Mouse (Mus musculus) adrenal gland, postnatal 14 days (tissue): ENCODE results near the gene Irf5. TPM values are rescaled to one million over a fixed set of nuclear protein-coding genes. Genes with fewer than 3 reads are reported as not detected.
"Not testable (repeated sequence)": the region's sequence is repeated elsewhere in the genome, so short reads cannot be mapped to it uniquely, and the experiment has no call there.

Source experiments
- DNase-seq: peaks from one replicate; pipeline ENCODE4 v3.0.0; 2021; ENCODE audit warnings: mixed read lengths
- total RNA-seq: library from RNA; stranded (reverse); gene quantifications from 2 replicates; pipeline ENCODE4 v1.2.3, GENCODE M21; 2021

Irf5 gene
- total RNA-seq, 1 experiment from 2014 or later = 3.0 TPM

DNA sequence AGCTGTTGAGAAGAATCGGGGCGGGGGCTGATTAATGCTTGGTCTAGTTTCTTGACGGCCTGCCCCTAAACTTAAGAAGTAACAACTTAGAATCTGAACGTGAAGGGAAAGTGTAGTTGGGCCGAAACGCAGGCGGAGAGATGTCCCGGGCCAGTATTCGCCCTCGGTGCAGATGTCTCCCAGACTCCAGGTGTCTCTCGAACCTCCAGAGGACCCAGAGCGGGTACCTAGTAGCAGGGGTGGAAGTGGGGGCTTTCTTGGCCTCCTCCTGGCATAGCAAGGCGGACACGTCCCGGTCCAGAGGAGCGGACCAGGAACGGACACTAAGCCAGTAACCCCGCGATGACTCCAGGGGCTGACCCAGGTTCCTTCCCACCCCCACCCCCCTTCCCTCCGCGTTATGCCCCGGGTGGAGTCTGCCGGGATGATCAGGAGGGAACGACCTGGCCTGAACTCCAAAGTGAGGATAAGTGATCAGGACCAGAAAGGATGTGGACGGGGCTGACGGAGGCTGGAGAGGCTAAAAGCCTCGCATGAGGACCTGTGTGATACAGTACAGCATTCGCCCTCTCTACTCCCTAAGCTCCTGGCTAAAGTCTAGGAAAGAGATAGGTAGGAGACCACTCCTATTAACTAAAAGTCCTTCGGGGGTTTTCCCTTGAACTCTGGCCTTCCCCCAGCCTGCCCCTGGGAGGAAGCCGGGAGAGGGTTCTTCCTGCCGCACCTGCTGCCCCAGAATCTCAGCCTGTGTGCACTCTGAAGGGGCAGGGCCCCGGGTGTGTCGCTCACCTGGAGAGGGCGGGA lies 1.1 kb downstream of the Irf5 start:
- DNase-seq = no peak

- no peak for DNase-seq
These were observed 1.7 kb downstream of the Irf5 start for GRCm38 (mm10) chr6:29528165-29528505.

DNA sequence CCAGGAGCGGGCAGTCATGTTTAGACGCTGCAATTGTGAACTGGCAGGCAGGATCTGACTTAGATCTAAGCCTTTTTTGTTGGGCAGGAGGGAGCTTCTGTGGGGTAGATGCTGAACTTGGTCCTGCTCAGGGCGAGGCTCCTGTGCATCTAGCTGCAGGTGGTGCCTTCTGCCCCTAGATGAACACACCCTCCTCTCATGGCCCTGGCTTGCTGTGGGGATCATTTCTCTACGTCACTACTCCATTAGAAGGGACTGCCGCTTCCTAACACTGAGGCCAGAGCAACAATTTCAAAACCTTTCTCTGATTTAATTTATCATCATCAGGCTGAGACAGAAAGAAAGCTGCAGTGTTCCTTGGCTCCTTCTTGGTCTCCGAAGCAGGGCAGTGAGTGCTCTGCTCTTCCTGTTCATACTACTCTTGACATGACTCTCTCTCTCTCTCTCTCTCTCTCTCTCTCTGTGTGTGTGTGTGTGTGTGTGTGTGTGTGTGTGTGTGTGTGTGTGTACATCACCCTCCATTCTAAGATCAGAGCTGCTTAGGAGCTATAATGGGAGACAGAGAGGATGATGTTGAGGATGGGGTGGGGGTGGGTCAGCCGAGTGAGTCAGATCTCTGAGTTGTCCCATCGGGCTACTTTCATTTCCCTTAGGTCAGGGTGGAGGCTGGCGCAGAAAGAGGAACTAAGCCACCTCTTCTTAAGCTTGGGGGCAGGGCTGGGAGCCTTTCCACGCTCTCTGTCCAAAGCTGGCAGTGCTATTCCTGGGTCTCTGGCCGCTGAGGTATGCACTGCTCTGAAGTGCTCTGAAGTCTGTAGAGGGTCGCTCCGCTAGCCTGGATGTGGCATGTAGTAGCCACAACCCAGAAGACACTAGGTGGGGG lies 2.4 kb downstream of the Irf5 start:
- peak; percentile 41 for DNase-seq

DNA sequence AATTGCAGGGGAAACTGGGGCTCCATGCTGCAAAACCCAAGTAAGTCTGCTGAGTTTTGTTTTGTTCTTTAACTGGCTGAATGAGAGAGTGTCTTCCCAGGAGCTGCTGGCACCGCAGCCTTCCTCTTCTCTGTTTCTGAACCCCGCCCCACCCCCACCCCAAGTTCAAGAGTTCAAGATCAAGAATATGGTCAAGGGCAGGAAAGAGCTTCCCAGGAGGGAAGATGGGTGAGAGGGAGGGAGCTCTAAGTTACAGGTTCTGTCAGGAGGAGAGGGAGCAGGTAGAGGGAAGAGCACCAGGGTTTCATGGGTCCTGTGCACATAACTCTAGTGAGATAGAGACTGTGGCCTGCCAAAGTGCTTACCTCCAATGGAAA lies 3.0 kb downstream of the Irf5 start:
- DNase-seq = no peak

DNA sequence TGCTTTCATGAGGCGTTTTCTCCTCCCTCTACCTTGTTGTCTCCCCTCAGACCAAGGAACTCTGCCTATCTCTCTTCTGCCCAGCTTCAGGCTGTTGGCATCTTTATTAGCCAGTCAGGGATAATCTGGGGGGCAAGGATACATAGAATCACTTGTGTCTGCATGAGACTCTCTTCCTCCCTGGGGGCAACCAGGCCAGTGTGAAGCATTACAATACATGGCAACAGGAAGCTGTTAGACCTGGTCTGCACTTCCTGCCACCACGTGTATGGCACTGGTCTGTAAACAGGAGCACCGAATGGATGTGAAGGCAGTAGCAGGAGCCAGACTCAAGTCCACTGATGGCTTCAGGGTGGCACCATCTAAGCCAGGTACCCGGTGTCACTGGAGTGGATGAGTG lies 3.6 kb downstream of the Irf5 start:
- DNase-seq = no peak

GRCm38 (mm10) chr6:29535316-29535715 lies 8.9 kb downstream of the Irf5 start:
- peak; percentile 67 for DNase-seq

DNA sequence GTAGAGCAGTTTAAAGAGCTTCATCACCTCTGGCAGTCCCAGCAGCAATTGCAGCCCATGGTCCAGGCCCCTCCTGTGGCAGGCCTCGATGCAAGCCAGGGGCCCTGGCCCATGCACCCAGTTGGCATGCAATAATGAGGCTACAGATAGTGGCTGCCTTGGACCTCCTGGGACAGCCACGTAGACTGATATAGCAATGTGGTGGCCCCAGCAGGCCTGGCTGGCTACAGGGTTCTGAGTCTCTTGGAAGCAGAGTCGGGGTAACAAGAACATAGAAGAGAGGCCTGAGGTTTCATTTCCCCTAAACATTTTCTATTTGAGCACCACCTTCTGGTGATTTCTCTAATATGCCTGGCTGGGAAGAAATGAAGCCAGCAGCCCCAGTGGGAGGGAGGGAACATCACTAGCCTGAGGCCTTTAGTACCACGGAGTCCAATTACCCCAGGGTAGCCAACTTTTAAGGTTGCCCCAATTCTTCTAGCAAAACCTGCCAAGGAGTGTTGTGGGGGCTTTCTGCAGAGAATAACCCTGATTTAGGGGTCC lies 10.3 kb downstream of the Irf5 start:
- no peak for DNase-seq

DNA sequence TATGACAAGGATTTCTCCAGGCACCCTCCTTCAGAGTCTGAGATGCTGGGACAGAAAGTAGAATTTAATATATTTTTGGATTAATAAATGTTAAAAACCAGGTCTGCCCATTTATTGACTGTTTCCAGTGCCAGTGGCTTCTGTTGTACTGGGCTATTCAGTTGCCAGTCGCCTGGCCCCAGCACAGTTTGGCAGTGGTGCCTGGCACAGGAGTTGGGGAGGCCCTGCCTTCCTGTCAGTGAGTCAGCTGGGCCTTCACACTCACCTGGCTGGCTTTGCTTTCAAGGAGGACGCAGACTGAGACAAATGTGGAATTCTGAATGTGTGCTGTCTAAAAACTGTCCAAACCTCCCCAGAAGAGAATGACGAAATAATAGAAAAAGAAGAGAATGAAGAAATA lies 10.8 kb downstream of the Irf5 start:
- DNase-seq = no peak

GRCm38 (mm10) chr6:29539502-29539901 lies 13.1 kb downstream of the Irf5 start:
- no peak for DNase-seq

DNA sequence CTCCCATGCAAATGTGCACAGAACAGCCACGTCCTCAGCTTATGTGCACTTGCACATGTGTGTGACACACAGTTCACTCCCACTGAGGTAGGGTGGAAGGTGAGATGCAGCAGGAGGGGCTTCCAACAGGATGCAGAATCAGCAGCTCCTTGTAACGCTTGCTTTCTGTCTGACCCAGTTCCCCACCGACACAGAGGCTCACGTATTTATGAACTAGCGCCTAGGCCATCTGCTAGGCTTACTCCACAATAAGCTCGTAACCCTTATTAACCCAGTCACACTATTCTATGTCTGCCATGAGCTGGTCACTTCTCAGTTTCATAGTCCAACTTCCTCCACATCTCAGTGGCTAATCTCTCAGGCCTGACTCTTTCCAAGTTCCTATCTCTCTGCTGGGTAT lies 13.8 kb downstream of the Irf5 start:
- no peak for DNase-seq

DNA sequence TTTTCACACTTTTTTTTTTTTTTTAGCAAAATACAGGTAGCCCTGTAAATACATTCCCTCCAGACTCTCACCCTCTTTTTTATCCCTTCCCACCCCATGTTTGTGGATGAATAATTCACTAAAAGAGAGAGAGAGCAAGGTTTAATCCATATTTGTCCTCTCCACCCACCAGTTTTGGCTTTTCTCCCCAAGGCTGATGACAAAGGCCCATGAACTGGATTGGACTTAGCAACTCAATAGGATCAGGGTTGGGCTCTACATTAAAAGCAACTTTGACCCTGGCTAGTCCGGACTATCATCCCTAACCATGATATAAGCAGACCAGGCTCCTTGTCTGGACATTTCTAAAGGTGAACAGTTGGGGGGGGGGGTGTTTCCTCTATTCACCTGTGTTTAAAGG lies 14.5 kb downstream of the Irf5 start:
- no peak for DNase-seq

DNA sequence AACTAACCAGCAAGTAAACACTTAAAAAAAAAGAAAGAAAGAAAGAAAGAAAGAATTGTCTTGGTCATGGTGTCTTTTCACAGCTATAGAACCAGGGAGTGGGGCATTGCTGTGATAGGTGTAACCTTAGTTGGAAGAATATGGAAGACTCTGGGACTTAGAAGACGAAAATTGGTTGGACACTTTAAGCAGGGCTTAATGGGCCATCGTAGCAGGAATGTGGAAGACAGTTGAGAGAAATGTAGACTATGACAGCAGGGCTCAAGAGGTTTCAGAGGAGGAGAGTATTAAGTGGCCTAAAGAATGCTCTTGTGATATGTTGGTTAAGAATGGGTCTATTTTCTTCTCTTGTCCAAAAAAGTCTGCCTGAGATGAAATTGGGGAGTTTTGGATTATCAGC lies 19.2 kb downstream of the Irf5 start:
- DNase-seq = no peak

DNA sequence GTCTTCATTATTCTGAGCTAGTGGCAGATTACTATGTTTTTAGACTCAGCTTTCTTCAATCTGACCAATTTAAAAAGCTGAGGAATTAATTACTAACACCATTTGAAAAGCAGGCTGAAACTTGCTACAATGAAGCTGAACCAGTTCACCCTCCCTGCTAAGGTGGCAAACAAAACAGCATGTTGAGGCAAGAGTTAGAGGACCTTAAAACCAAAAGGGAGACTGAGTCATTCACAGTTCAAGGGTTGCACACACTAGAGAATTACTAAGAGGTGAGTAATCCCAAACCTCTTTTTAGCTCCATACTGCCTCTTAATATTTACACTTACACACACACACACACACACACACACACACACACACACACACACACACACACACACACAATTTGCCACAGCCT lies 21.2 kb downstream of the Irf5 start:
- DNase-seq = no peak

DNA sequence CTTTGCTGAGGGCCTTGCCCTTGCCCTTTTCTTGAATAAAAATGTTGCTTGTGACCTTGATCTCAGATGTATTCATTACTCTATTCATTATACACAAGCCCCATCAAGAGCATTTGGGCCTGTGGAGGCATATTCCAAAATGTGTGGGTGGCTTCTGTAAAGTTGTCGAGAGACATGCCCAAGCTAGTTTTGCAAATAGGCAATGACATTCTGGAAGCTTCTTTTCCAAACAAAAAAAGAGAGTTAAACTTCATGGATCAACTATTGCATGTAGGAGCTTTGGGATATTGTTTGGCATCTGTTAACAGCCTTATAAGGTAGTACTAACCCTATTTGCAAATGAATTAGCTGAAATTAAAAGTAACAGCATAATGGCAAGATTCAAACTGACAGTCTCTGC lies 21.7 kb downstream of the Irf5 start:
- DNase-seq = no peak

GRCm38 (mm10) chr6:29552526-29552925 lies 26.1 kb downstream of the Irf5 start:
- no peak for DNase-seq

GRCm38 (mm10) chr6:29557112-29557511 lies 30.7 kb downstream of the Irf5 start:
- DNase-seq = no peak

GRCm38 (mm10) chr6:29576388-29576787 lies 50.0 kb downstream of the Irf5 start:
- DNase-seq = not testable (repeated sequence)

- no peak for DNase-seq
These were observed 54.3 kb downstream of the Irf5 start for GRCm38 (mm10) chr6:29580770-29581169.

GRCm38 (mm10) chr6:29581202-29581601 lies 54.8 kb downstream of the Irf5 start:
- no peak for DNase-seq
